Mouse (Mus musculus) stomach, postnatal 0 days (tissue): Measurements from ENCODE around the gene Msgn1.

Experiments
- CTCF ChIP-seq: IDR thresholded peaks from 2 replicates; pipeline ENCODE4 v1.5.1; 2016; ENCODE audit warnings: antibody characterized with exemption, low read depth, mild to moderate bottlenecking, moderate library complexity
- EP300 ChIP-seq: optimal IDR thresholded peaks from 2 replicates; pipeline ENCODE3; 2016; ENCODE audit warnings: antibody characterized with exemption

DNA sequence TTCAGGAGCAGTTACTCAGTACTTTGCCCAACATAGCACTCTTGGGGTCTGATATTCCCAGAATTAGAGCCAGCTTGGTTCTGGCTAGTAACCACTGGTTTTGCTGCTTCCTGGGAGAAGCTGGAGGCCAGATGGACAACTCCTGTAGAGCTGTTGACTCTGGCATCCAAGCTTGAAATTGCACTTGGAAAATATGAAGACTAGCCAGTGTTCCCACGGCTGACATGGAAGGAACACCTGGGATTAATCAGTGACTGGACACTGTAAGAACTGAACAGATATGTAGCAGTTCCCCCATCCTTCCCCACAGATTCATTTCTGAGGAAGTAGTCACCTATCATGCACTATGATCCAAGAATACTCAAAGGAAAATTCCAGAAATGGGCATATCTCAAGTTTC is 4.1 kb upstream of the Msgn1 start:
- TF ChIP-seq CTCF: no peak
- TF ChIP-seq EP300: no peak
